Comparison of ENCODE assay signal across 8 mouse cellular contexts in the genomic region with DNA sequence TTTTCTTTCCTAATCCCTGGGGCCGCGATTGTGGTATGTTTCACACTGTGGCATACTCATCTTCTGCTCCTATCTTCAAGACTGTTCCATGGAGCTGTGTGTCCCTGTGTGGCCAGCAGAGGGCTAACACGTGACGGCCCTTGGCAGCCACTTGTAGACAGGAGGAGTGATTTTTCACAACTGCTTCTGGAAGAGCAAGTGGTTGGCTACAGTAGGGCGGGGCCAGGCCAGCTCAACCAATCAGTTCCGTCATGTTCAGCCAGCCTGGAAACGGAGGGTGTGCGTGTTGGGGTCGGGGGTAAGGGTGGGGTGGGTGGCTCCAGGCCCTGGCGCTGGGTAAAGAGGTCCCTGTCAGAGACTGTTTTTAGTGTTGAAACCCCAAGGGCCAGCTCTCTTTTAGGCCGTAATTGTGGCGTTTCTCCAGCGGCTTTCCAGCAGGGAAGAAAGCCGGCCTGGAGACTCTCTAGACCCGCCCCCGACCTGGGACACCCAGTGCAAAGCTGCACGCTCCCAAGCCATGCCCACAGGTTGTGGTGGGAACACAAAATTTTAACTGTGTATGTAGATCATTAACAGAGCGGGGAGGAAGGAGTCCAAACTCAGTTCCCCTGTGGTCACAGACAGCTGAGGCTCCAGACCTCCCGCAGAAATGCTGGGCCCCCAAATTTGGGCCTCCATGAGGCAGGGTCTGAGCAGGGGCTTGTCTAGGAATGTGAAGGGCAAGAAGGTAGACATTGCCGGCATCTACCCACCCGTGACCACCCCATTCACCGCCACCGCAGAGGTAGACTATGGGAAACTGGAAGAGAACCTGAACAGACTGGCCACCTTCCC. TPM values are rescaled to one million over a fixed set of nuclear protein-coding genes. Genes with fewer than 3 reads are reported as not detected.
DNase-seq lines count a peak whose midpoint lies in the region; ATAC-seq and TF ChIP-seq lines count a peak whose summit lies in the region.

TSS of gene Hoga1 (plus strand) at position 342 of the 834 bp plus-strand sequence.

- intact Hi-C loops in heart, postnatal 14 days (cut with DNase I) = no loop called here

- peak; percentile 97 for DNase-seq in MEL (ENCODE audit: low read depth, low spot score)
- DNase-seq in brain, adult 2 months (ENCODE audit: low read depth, low spot score) = peak; percentile 65
- peak; percentile 78 to 85 for DNase-seq in heart, postnatal 14 days
- DNase-seq in large intestine, adult 2 months (ENCODE audit: low read depth, low spot score) = peak; percentile 72
- DNase-seq in lung, postnatal 0 days (ENCODE audit: low spot score) = peak; percentile 97
- peak; percentile 77 for DNase-seq in retina, embryonic 14.5 days (ENCODE audit: low spot score)
- DNase-seq in yolk sac, embryonic 10.5 days (ENCODE audit: low spot score) = peak; percentile 91

- H3K79me2 ChIP-seq in MEL (ENCODE audit: control insufficient read depth, insufficient read depth, low read length, poor library complexity) = no peaks in the 10 kb centered on the region

- TF ChIP-seq CTCF in MEL (IDR thresholded peaks at IDR 0.05 in 2 of 3, conservative IDR thresholded peaks at IDR 0.05 in 1 of 3; ENCODE audit: control insufficient read depth in 1 of 3, insufficient read depth in 1 of 3, low read depth in 2 of 3, low read length in 3 of 3, poor library complexity in 1 of 3, severe bottlenecking in 1 of 3) = peak; percentile 86 to 98 (median 87)
- peak; percentile 95 for TF ChIP-seq CTCF in lung, postnatal 0 days (IDR thresholded peaks at IDR 0.05)

- 28% methylated on average over 23 of the region's 23 CpGs for WGBS in forebrain, embryonic 13.5 days
- WGBS in large intestine, adult 2 months = 15% methylated on average over 23 of the region's 23 CpGs
- WGBS in lung, postnatal 0 days = 21% methylated on average over 23 of the region's 23 CpGs

- ATAC-seq in forebrain, embryonic 13.5 days = peak; percentile 86
- peak; percentile 98 for ATAC-seq in lung, postnatal 0 days

- H3K9ac ChIP-seq in MEL (ENCODE audit: control insufficient read depth, low read depth, low read length, poor library complexity, severe bottlenecking) = peak within 1 kb of the TSS; percentile 50
- H3K9ac ChIP-seq in forebrain, embryonic 13.5 days = peak within 1 kb of the TSS; percentile 47
- no peak within 1 kb of the TSS for H3K9ac ChIP-seq in lung, postnatal 0 days (replicated peaks; ENCODE audit: low read depth)

- H3K27ac ChIP-seq in MEL (ENCODE audit: control insufficient read depth, low read depth, low read length) = no peak within 1 kb of the TSS
- H3K27ac ChIP-seq in forebrain, embryonic 13.5 days = no peak within 1 kb of the TSS
- H3K27ac ChIP-seq in lung, postnatal 0 days (ENCODE audit: low read length) = 0 out of 2 replicates have a peak within 1 kb of the TSS, but pooled peaks have one; percentile 21

- H3K9me3 ChIP-seq in MEL (replicated peaks; ENCODE audit: insufficient read depth, low read length) = no peaks in the 10 kb centered on the region
- no peaks in the 10 kb centered on the region for H3K9me3 ChIP-seq in forebrain, embryonic 13.5 days (replicated peaks)
- no peaks in the 10 kb centered on the region for H3K9me3 ChIP-seq in lung, postnatal 0 days (ENCODE audit: low read length)

- TF ChIP-seq POLR2A in MEL (IDR thresholded peaks at IDR 0.05; ENCODE audit: control insufficient read depth in 1 of 2, insufficient read depth in 1 of 2, low read depth in 1 of 2, low read length in 2 of 2, poor library complexity in 1 of 2) = no peak

- peak within 1 kb of the TSS; percentile 54 for H3K4me2 ChIP-seq in forebrain, embryonic 13.5 days
- peak within 1 kb of the TSS; percentile 59 for H3K4me2 ChIP-seq in lung, postnatal 0 days (replicated peaks; ENCODE audit: low read depth, low read length)

- peak; percentile 72 for TF ChIP-seq RAD21 in MEL (IDR thresholded peaks at IDR 0.05; ENCODE audit: low read depth, low read length)

- H3K4me3 ChIP-seq in MEL (ENCODE audit: control insufficient read depth in 1 of 2, insufficient read depth in 1 of 2, low read depth in 2 of 2, low read length in 2 of 2) = peak within 1 kb of the TSS; percentile 51 to 53
- peak within 1 kb of the TSS; percentile 22 for H3K4me3 ChIP-seq in forebrain, embryonic 13.5 days
- peak within 1 kb of the TSS; percentile 30 for H3K4me3 ChIP-seq in lung, postnatal 0 days (ENCODE audit: low read depth, low read length)

- TF ChIP-seq EP300 in MEL (IDR thresholded peaks at IDR 0.05; ENCODE audit: low read depth in 1 of 2, low read length in 2 of 2) = no peak
- no peak for TF ChIP-seq EP300 in lung, postnatal 0 days (IDR thresholded peaks at IDR 0.05)

- H3K36me3 ChIP-seq in MEL (ENCODE audit: control insufficient read depth in 1 of 2, insufficient read depth in 2 of 2, low read length in 2 of 2) = no peaks in the 10 kb centered on the region
- H3K36me3 ChIP-seq in forebrain, embryonic 13.5 days (ENCODE audit: poor library complexity, severe bottlenecking) = no peaks in the 10 kb centered on the region
- H3K36me3 ChIP-seq in lung, postnatal 0 days (ENCODE audit: insufficient read depth, low read length) = no peaks in the 10 kb centered on the region

- H3K27me3 ChIP-seq in MEL (ENCODE audit: control insufficient read depth in 1 of 2, insufficient read depth in 2 of 2, low read length in 2 of 2) = peaks cover 1 to 4% of the 10 kb centered on the region in 2 experiments
- no peaks in the 10 kb centered on the region for H3K27me3 ChIP-seq in forebrain, embryonic 13.5 days
- no peaks in the 10 kb centered on the region for H3K27me3 ChIP-seq in lung, postnatal 0 days (replicated peaks; ENCODE audit: insufficient read depth, low read length)

- H3K4me1 ChIP-seq in MEL (ENCODE audit: control insufficient read depth in 1 of 2, insufficient read depth in 2 of 2, low read length in 2 of 2) = peaks cover 0 to 8% of the 10 kb centered on the region in 2 experiments; a peak in 2 of 4 replicates
- peaks cover 4% of the 10 kb centered on the region; the same call in 1 of the 2 replicates for H3K4me1 ChIP-seq in forebrain, embryonic 13.5 days
- peaks cover 9% of the 10 kb centered on the region; the same call in 1 of the 2 replicates for H3K4me1 ChIP-seq in lung, postnatal 0 days (ENCODE audit: insufficient read depth, low read depth, low read length)

TF ChIP-seq in MEL, 35 proteins besides CTCF, POLR2A, EP300 and RAD21 (continues in another document):
- no peak for TF ChIP-seq GATA1 (IDR thresholded peaks at IDR 0.05; ENCODE audit: low read depth, low read length)
- peak; percentile 40; the same call in 1 of the 2 replicates for TF ChIP-seq ZNF384 (IDR thresholded peaks at IDR 0.05; ENCODE audit: low read depth, low read length)
- TF ChIP-seq USF1 (IDR thresholded peaks at IDR 0.05; ENCODE audit: low read depth, low read length) = peak; percentile 96
- peak; percentile 69 for TF ChIP-seq ZC3H11A (IDR thresholded peaks at IDR 0.05; ENCODE audit: low read depth, low read length)
- TF ChIP-seq ZMIZ1 (IDR thresholded peaks at IDR 0.05; ENCODE audit: low read depth, low read length) = no peak
- peak; percentile 100 for TF ChIP-seq BHLHE40 (IDR thresholded peaks at IDR 0.05; ENCODE audit: borderline replicate concordance, low read depth, low read length)
- TF ChIP-seq SMC3 (IDR thresholded peaks at IDR 0.05; ENCODE audit: low read depth, low read length) = peak; percentile 96
- peak; percentile 46; the same call in 1 of the 2 replicates for TF ChIP-seq ELF1 (IDR thresholded peaks at IDR 0.05; ENCODE audit: low read depth, low read length)
- no peak for TF ChIP-seq POLR2AphosphoS5 (IDR thresholded peaks at IDR 0.05; ENCODE audit: borderline replicate concordance, low read depth, low read length)
- no peak for TF ChIP-seq UBTF (IDR thresholded peaks at IDR 0.05; ENCODE audit: borderline replicate concordance, insufficient read depth, low read depth, low read length)
- TF ChIP-seq MEF2A (IDR thresholded peaks at IDR 0.05; ENCODE audit: extremely low read depth, insufficient replicate concordance, low read depth, low read length, poor library complexity, severe bottlenecking) = no peak
- TF ChIP-seq TAL1 (IDR thresholded peaks at IDR 0.05; ENCODE audit: low read length) = no peak
- no peak for TF ChIP-seq JUND (IDR thresholded peaks at IDR 0.05; ENCODE audit: low read depth, low read length)
- peak; percentile 97 for TF ChIP-seq MYC (IDR thresholded peaks at IDR 0.05; ENCODE audit: low read depth, low read length)
- no peak for TF ChIP-seq POLR2AphosphoS2 (IDR thresholded peaks at IDR 0.05; ENCODE audit: low read length)
- TF ChIP-seq MAX (IDR thresholded peaks at IDR 0.05; ENCODE audit: low read length) = peak; percentile 99
- TF ChIP-seq ZKSCAN1 (IDR thresholded peaks at IDR 0.05; ENCODE audit: low read depth, low read length) = no peak
- TF ChIP-seq CHD2 (IDR thresholded peaks at IDR 0.05; ENCODE audit: low read length) = no peak
- TF ChIP-seq HCFC1 (IDR thresholded peaks at IDR 0.05; ENCODE audit: low read depth, low read length) = peak; percentile 71
- TF ChIP-seq GABPA (IDR thresholded peaks at IDR 0.05; ENCODE audit: low read depth, low read length) = no peak
- TF ChIP-seq CHD1 (IDR thresholded peaks at IDR 0.05; ENCODE audit: low read depth, low read length) = no peak
- TF ChIP-seq MXI1 (IDR thresholded peaks at IDR 0.05; ENCODE audit: low read depth, low read length) = peak; percentile 94
- no peak for TF ChIP-seq KAT2A (conservative IDR thresholded peaks at IDR 0.05; ENCODE audit: low read depth, low read length)
- no peak for TF ChIP-seq MAFK (IDR thresholded peaks at IDR 0.05; ENCODE audit: borderline replicate concordance, low read depth, low read length)
- TF ChIP-seq TBP (IDR thresholded peaks at IDR 0.05; ENCODE audit: low read depth, low read length) = peak; percentile 36; the same call in 1 of the 2 replicates
- TF ChIP-seq MAZ (IDR thresholded peaks at IDR 0.05; ENCODE audit: low read depth, low read length) = no peak
- TF ChIP-seq ETS1 (IDR thresholded peaks at IDR 0.05; ENCODE audit: low read depth, low read length) = peak; percentile 60
- TF ChIP-seq SIN3A (IDR thresholded peaks at IDR 0.05; ENCODE audit: low read length) = peak; percentile 93
- TF ChIP-seq MYB (IDR thresholded peaks at IDR 0.05; ENCODE audit: low read depth, low read length) = no peak
- TF ChIP-seq NELFE (IDR thresholded peaks at IDR 0.05; ENCODE audit: low read depth, low read length) = no peak; the same call in 1 of the 2 replicates

RNA-seq across cellular contexts. Expression of gene Hoga1, which starts in this region (rescaled TPM):
- total RNA-seq in MEL (2012; rRNA removed) = 0.31 TPM in 1 of 2 replicates, not detected in the other
- under 1 TPM in 1 of 2 experiments, not detected in 1; 0.38 TPM for polyA plus RNA-seq in MEL (2012; ENCODE audit: insufficient read depth in 1 of 2, insufficient read length in 2 of 2, low read depth in 1 of 2, low replicate concordance in 2 of 2, missing spikeins in 1 of 2)
- polyA plus RNA-seq in forebrain, embryonic 13.5 days (2015; fragmentation: Nextera tagmentation; extraction: Ambion mirVana) = 0.79 and 1.1 TPM in 2 replicates
- total RNA-seq in heart, postnatal 14 days (2021) = 1 to 10 TPM; 1.4 to 2.3 TPM
- 0.57 and 1.4 TPM in 2 replicates for polyA plus RNA-seq in large intestine, adult 2 months (2012; rRNA removed)
- 4.9 and 6.4 TPM in 2 replicates for polyA plus RNA-seq in lung, postnatal 0 days (2015; fragmentation: Nextera tagmentation; extraction: Ambion mirVana)

Comparison
In these comparisons a context has a peak if more than half of its experiments do, and no peak if none do; other contexts are left out.
1. Peak in DNase-seq, H3K4me3 ChIP-seq and H3K9ac ChIP-seq in MEL; RNA of the gene not detected or under 1 TPM.